Mouse (Mus musculus) liver, embryonic 14.5 days (tissue): ENCODE results near the gene Cmtr2. TPM values are rescaled to one million over a fixed set of nuclear protein-coding genes. Genes with fewer than 3 reads are reported as not detected.

Experiments used
- ATAC-seq: fragments of 200-750 bp; cut with Nextera tagmentation; 2 replicates; pipeline ENCODE4 v1.8.0; 2017; ENCODE audit warnings: moderate number of reproducible peaks, mild to moderate bottlenecking, moderate library complexity; ENCODE audit not compliant: insufficient read depth
- DNase-seq, 3 experiments: peaks; one replicate each; pipeline ENCODE4 v3.0.0-alpha.2; 2012 to 2013; ENCODE audit warnings: low read depth in 3 of 3, low spot score in 3 of 3
- H3K27ac ChIP-seq: fragments of 300-500 bp; sonication (generic); 2 replicates; pipeline ENCODE4 v1.5.1; 2014; ENCODE audit warnings: moderate library complexity, mild to moderate bottlenecking, control low read depth, inconsistent platforms
- H3K27me3 ChIP-seq: fragments of 300-500 bp; sonication (generic); 2 replicates; pipeline ENCODE4 v1.6.1; 2014; ENCODE audit warnings: mild to moderate bottlenecking, low read length, moderate library complexity; ENCODE audit not compliant: control insufficient read depth, insufficient read depth
- H3K36me3 ChIP-seq: fragments of 300-500 bp; sonication (generic); replicated peaks from 2 replicates; pipeline ENCODE4 v1.6.1; 2014; ENCODE audit warnings: low read depth; ENCODE audit not compliant: control insufficient read depth, insufficient read depth
- H3K4me1 ChIP-seq, 2 experiments: fragments of 200-500 bp in 1 of 2; fragments of 300-500 bp in 1 of 2; sonication (generic) in 1 of 2; replicated peaks; 2 replicates each; pipeline ENCODE4 v1.6.1; 2012 to 2014; ENCODE audit warnings: antibody characterized with exemption in 1 of 2, inconsistent platforms in 1 of 2, low read length in 1 of 2; ENCODE audit not compliant: control insufficient read depth in 2 of 2, insufficient read depth in 2 of 2
- H3K4me2 ChIP-seq: fragments of 300-500 bp; sonication (generic); 2 replicates; pipeline ENCODE4 v1.6.1; 2014; ENCODE audit warnings: low read depth, mild to moderate bottlenecking, control low read depth, moderate library complexity
- H3K4me3 ChIP-seq, 2 experiments: fragments of 200-500 bp in 1 of 2; fragments of 300-500 bp in 1 of 2; sonication (generic) in 1 of 2; 2 replicates each; pipeline ENCODE4 v1.5.1; 2012 to 2014; ENCODE audit warnings: low read depth in 2 of 2, low read length in 2 of 2, mild to moderate bottlenecking in 2 of 2, control low read depth in 1 of 2, inconsistent platforms in 1 of 2, moderate library complexity in 1 of 2; ENCODE audit not compliant: insufficient read depth in 1 of 2
- H3K9ac ChIP-seq: fragments of 300-500 bp; sonication (generic); replicated peaks from 2 replicates; pipeline ENCODE4 v1.6.1; 2014; ENCODE audit warnings: mild to moderate bottlenecking, control low read depth, moderate library complexity
- H3K9me3 ChIP-seq: fragments of 300-500 bp; sonication (generic); 2 replicates; pipeline ENCODE4 v1.6.1; 2016; ENCODE audit warnings: low read length, mixed read lengths; ENCODE audit not compliant: control insufficient read depth
- CTCF ChIP-seq: IDR thresholded peaks from 2 replicates; pipeline ENCODE4 v1.5.1; 2016; ENCODE audit warnings: antibody characterized with exemption, low read depth, control low read depth
- EP300 ChIP-seq: IDR thresholded peaks from 2 replicates; pipeline ENCODE4 v1.6.1; 2016; ENCODE audit warnings: antibody characterized with exemption, low read depth
- WGBS: fragments of 180-500 bp; shearing (Covaris S2); extraction: QIAGEN DNeasy Blood & Tissue Kit; methylation state at CpG from one replicate; pipeline ENCODE4 v1.1.7; 2014; ENCODE audit not compliant: insufficient replicate concordance; 5-methylcytosine and 5-hydroxymethylcytosine counted together
- polyA plus RNA-seq, 2 experiments: library from polyadenylated mRNA; depleted of rRNA in 1 of 2; stranded (reverse) in 1 of 2; unstranded in 1 of 2; fragments of >200 nt; fragmentation: Nextera tagmentation in 1 of 2; extraction: Ambion mirVana in 1 of 2; gene quantifications; 2 replicates each; pipeline versions ENCODE4 v1.2.1 to v1.2.3; 2012 to 2014

Cmtr2 gene
- polyA plus RNA-seq, 2 experiments = 2.5 to 3.1 TPM

DNA sequence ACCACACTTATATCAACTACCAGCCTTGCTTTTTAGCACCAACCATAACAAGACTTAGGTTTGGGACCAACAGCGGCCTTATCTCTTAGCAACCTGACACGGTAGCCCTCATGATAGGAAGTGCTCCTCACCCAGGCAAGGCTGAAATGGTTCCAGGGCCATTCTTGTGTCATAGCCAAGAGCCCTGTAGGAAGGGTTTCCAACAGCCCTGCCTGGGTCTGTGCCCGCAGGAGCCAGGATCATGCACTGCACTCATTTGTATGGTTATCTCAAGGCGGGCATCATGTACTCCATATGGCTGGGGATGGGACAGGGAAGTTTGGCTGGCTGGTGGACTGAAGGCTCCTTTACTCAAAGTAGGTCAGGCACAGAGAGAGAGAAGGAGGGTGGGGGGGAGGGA is 55.2 kb downstream of the Cmtr2 start:
- DNase-seq (no peak), ATAC-seq (no peak)
- no peak overlapping the region for H3K27ac ChIP-seq
- no peaks in the 10 kb centered on the region for H3K27me3 ChIP-seq
- TF ChIP-seq EP300 (no peak), CTCF (no peak)
- H3K9me3 ChIP-seq = no peaks in the 10 kb centered on the region
- no peaks in the 10 kb centered on the region for H3K4me1 ChIP-seq
- no peak overlapping the region for H3K4me3 ChIP-seq
- WGBS = 50% methylated on average over 4 of the region's 4 CpGs
- H3K36me3 ChIP-seq = no peaks in the 10 kb centered on the region
- no peak overlapping the region for H3K9ac ChIP-seq
- H3K4me2 ChIP-seq = no peak overlapping the region

DNA sequence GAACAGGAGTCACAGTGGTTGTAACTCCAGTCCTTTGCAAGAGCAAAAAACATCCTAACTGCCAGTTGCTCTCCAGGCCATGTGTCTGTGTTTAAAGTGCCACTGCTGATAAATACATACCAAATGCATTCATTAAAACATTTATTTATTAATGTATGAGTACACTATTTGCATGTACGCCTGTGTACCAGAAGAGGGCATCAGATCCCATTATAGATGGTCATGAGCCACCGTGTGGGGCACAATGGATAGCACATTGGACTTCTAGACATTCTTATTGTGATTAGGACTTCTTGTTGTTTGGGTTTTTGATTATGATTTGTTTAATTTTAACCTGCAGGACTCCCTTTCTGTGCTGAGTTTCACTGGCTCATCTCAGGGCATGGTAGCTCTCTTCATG is 57.9 kb downstream of the Cmtr2 start:
- H3K4me3 ChIP-seq = no peak overlapping the region
- 36% methylated on average over 2 of the region's 2 CpGs for WGBS
- no peaks in the 10 kb centered on the region for H3K27me3 ChIP-seq
- no peak for ATAC-seq
- no peaks in the 10 kb centered on the region for H3K9me3 ChIP-seq
- no peak overlapping the region for H3K27ac ChIP-seq
- H3K4me1 ChIP-seq = no peaks in the 10 kb centered on the region
- no peak for DNase-seq
- no peaks in the 10 kb centered on the region for H3K36me3 ChIP-seq
- no peak overlapping the region for H3K4me2 ChIP-seq
- TF ChIP-seq CTCF (no peak), EP300 (no peak)
- H3K9ac ChIP-seq = no peak overlapping the region

Other genes starting within 250 kb of the Cmtr2 start
- 0.25 TPM in 2 replicates for gene Tat, start 225.2 kb upstream of the Cmtr2 start, polyA plus RNA-seq (2012; rRNA removed)
- 0.13 and 0.27 TPM in 2 replicates for gene Tat, start 225.2 kb upstream of the Cmtr2 start, polyA plus RNA-seq (2014; fragmentation: Nextera tagmentation; extraction: Ambion mirVana)
- 0.02 TPM in 1 of 2 replicates, not detected in the other for gene Chst4, start 175.9 kb upstream of the Cmtr2 start, polyA plus RNA-seq (2012; rRNA removed)
- not detected in 2 replicates for gene Chst4, start 175.9 kb upstream of the Cmtr2 start, polyA plus RNA-seq (2014; fragmentation: Nextera tagmentation; extraction: Ambion mirVana)
- 0.23 and 0.36 TPM in 2 replicates for gene Zfp612, start 135.9 kb upstream of the Cmtr2 start, polyA plus RNA-seq (2012; rRNA removed)
- gene Zfp612, start 135.9 kb upstream of the Cmtr2 start, polyA plus RNA-seq (2014; fragmentation: Nextera tagmentation; extraction: Ambion mirVana) = 0.52 and 0.92 TPM in 2 replicates
- gene Gm21964, start 114.5 kb upstream of the Cmtr2 start, polyA plus RNA-seq (2012; rRNA removed) = not detected in 2 replicates
- not detected in 2 replicates for gene Gm21964, start 114.5 kb upstream of the Cmtr2 start, polyA plus RNA-seq (2014; fragmentation: Nextera tagmentation; extraction: Ambion mirVana)
- gene Gm17720, start 112.9 kb upstream of the Cmtr2 start, polyA plus RNA-seq (2012; rRNA removed) = not detected in 2 replicates
- gene Gm17720, start 112.9 kb upstream of the Cmtr2 start, polyA plus RNA-seq (2014; fragmentation: Nextera tagmentation; extraction: Ambion mirVana) = not detected in 2 replicates
- not detected in 2 replicates for gene Calb2, start 47.5 kb upstream of the Cmtr2 start, polyA plus RNA-seq (2012; rRNA removed)
- gene Calb2, start 47.5 kb upstream of the Cmtr2 start, polyA plus RNA-seq (2014; fragmentation: Nextera tagmentation; extraction: Ambion mirVana) = not detected in 2 replicates
- 0.05 and 0.10 TPM in 2 replicates for gene Hydin, start 51.3 kb downstream of the Cmtr2 start, polyA plus RNA-seq (2012; rRNA removed)
- 0.03 TPM in 2 replicates for gene Hydin, start 51.3 kb downstream of the Cmtr2 start, polyA plus RNA-seq (2014; fragmentation: Nextera tagmentation; extraction: Ambion mirVana)